Mouse (Mus musculus) right cerebral cortex, adult 18-20 months (tissue): ENCODE results near the gene S100pbp.
A peak's percentile ranks its signal among the peaks of the same experiment; 100 is the strongest.

Experiments used
- DNase-seq: peaks from one replicate; pipeline ENCODE4 v3.0.0; 2022; ENCODE audit warnings: mixed read lengths

S100pbp gene

GRCm38 (mm10) chr4:129189542-129190519 lies at the start of gene S100pbp, which contains the start of gene Yars:
TSS of gene S100pbp (minus strand) at chr4:129189727.
TSS of gene Yars (plus strand) at chr4:129189760.
- peak; percentile 96 for DNase-seq

- peak; percentile 84 for DNase-seq
These were observed 49.5 kb upstream of the S100pbp start for GRCm38 (mm10) chr4:129239075-129239474.

- DNase-seq: no peak
These were observed 49.1 kb upstream of the S100pbp start for GRCm38 (mm10) chr4:129238579-129239016.

GRCm38 (mm10) chr4:129237843-129238441 lies 48.4 kb upstream of the S100pbp start:
- DNase-seq: no peak

GRCm38 (mm10) chr4:129236236-129236813 lies 46.8 kb upstream of the S100pbp start:
- DNase-seq: no peak

- no peak for DNase-seq
These were observed 45.6 kb upstream of the S100pbp start for GRCm38 (mm10) chr4:129235147-129235546.

- no peak for DNase-seq
These were observed 45.0 kb upstream of the S100pbp start for GRCm38 (mm10) chr4:129234488-129234887.

GRCm38 (mm10) chr4:129232561-129233360 lies 43.2 kb upstream of the S100pbp start:
- no peak for DNase-seq

DNA sequence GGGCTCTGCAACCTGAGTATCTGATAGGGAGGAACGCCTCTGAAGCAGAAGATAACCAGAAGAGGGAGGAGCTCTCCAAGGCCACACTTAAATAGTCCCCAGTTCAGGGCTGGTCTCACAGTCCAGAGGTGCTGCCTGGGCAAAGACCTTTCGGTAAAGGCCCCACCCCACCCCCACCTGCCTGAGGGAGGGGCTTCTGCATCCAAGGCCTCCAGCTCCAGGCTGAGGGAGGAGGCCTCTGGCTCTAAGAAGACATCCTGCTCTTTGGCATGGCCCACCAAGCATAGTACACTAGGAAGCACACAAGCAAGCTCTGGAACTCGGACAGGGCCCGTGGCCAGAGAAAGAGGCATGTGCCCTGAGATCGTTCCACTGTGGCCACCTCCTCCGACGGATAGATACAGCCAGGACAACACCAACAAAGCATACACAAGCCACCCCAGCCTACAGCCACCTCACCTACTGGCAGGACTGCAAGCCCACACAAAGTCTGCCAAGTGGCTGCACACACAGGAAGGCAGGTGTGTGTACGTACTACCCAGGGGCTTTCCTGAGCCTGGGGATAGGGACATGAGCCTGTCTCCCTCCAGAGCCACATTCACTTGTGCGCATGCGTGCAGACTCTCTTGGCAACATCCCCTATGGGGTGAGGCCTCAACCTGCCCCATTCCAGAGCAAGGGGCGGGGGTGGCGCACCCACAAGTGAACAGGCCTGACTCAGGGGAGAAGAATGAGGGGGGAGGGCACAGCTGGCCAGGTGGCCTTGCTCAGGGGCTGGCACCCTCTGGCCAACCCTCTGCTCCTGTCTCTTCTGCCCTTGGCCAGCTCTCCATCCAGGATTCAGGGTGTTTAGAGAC lies 42.3 kb upstream of the S100pbp start:
- no peak for DNase-seq

DNA sequence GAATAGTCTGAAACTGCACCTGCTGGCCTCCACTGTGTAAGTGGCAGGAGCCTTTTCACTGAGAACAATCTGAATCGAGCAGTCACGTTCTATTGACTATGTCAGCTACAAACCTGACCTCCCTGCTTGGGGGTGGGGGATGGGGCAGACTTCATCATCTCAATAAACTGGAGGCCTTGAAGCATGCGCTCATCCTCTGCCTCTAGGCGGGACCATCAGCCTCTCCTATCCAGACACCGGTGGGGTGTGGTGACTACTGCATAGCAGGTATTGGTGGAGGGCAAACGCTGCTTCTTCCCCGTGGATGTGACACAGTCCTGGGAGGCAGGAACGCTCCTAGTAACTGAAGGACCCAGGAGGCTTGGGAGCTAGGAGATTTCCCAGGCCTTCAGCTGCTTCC lies 41.4 kb upstream of the S100pbp start:
- DNase-seq: no peak

GRCm38 (mm10) chr4:129227985-129228381 lies 38.5 kb upstream of the S100pbp start:
- DNase-seq: no peak

DNA sequence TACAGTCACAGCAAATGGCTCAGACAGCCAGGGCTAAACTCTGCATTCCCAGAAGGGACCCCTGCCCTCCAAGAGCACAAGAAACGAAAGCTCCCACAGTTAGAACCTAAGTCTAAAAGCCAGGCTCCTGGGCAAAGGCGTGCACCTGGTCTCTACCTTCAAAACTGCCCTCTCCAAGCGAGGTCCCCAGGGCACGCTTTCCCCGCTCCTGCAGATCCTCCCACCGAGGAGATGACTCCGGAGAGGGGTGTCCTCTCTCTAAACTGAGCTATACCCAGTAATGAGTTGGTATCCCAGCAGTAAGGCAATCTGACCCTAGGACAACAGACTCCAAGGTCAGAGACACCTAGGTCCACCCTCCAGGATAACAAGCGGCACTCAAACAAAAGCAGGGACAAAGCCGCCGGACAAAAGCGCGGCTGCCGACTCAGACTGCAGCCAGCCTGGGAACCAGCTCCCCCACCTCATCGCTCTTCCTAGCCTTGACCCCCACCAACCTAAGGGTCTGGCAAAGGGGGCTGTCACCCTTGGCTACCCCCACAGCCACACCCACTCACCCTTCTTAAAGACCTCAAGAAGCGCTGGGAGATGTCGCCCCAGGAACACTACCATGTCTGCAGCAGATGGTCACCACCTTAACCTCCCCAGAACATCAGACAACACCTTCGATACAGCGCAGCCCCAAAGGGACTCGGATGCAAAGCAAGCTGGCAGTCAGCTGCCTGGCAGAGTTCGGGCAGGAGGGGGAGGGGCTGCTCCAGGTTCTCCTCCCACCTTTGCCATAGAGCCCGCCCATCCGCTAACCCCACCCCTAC lies 37.9 kb upstream of the S100pbp start:
- DNase-seq: no peak

GRCm38 (mm10) chr4:129226441-129226963 lies 37.0 kb upstream of the S100pbp start:
- no peak for DNase-seq

- no peak for DNase-seq
These were observed 35.8 kb upstream of the S100pbp start for GRCm38 (mm10) chr4:129225315-129225714.

GRCm38 (mm10) chr4:129223421-129224281 lies 34.1 kb upstream of the S100pbp start:
- no peak for DNase-seq

DNA sequence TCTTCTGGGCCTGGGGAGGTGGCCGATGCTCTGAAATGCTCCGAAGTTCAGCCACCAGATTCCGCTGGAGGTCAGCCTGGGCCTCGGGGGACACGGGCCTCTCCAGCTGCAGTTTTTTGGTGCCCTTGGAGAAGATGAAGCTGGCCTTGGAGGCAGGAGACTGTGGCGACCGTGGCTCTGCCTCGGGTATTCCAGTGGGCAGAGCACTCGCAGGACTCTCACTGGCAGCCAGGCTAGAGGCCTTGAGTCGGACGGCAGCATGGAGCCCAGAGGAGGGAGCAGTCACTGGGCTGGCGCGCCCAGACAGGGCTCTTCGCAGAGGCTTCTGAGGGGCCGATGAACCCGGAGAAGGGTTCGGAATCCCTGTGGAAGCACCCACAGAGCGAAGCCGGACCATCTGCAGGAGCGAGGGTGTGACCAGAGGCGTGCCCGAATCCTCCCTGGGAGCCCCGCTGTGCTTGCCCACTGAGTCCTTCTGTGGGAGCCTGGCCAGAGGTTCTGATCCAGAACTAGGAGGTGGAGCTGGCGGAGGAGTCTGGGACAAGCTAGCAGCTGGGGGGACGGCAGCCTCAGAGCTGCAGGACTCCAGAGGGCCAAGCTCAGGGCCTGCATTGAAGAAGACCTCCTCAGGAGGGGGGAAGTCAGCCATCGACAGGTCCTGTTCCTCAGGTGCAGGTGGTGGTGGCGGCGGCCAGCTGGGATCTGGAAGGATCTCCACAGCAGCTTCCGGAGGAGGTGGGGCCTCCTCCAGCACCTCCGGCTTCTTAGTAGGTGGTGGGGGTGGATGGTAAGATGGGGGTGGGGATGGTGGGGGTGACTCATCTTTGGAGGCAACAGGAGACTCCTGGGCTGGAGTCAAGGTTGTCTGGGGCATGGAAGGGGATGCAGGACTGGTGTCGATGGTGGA lies 32.7 kb upstream of the S100pbp start:
- DNase-seq: no peak

- DNase-seq: no peak
These were observed 31.8 kb upstream of the S100pbp start for GRCm38 (mm10) chr4:129221097-129222010.
